Mouse (Mus musculus): ENCODE measurements around the gene Mfng. TPM values are rescaled to one million over a fixed set of nuclear protein-coding genes. Genes with fewer than 3 reads are reported as not detected.

Mfng gene
- polyA plus RNA-seq, 1 experiment: 97.5 TPM

- TF ChIP-seq CTCF (IDR thresholded peaks at IDR 0.05; ENCODE audit: borderline replicate concordance, control insufficient read depth, extremely low read depth, insufficient read depth, low read length, poor library complexity) (no peak), POLR2A (IDR thresholded peaks at IDR 0.05; ENCODE audit: control insufficient read depth, extremely low read depth, insufficient read depth, low read length, poor library complexity) (no peak)
- 92% methylated on average over 6 of the region's 6 CpGs for WGBS
- Histone ChIP-seq H3K27me3 (ENCODE audit: control insufficient read depth, insufficient read depth, low read length) (no peaks in the 10 kb centered on the region), H3K4me1 (replicated peaks; ENCODE audit: control insufficient read depth, insufficient read depth, low read length) (no peaks in the 10 kb centered on the region), H3K4me3 (ENCODE audit: control insufficient read depth, insufficient read depth, low read length) (no peak overlapping the region), H3K36me3 (ENCODE audit: control insufficient read depth, insufficient read depth, low read length) (no peaks in the 10 kb centered on the region), H3K27ac (ENCODE audit: control insufficient read depth, insufficient read depth, low read length) (no peak overlapping the region)
- no peak for DNase-seq
Measured at GRCm38 (mm10) chr15:78758132-78758531, 15.1 kb downstream of the Mfng start.

- H3K27me3 ChIP-seq (ENCODE audit: control insufficient read depth, insufficient read depth, low read length): no peaks in the 10 kb centered on the region
- H3K4me3 ChIP-seq (ENCODE audit: control insufficient read depth, insufficient read depth, low read length): no peak overlapping the region
- H3K36me3 ChIP-seq (ENCODE audit: control insufficient read depth, insufficient read depth, low read length): no peaks in the 10 kb centered on the region
- H3K4me1 ChIP-seq (replicated peaks; ENCODE audit: control insufficient read depth, insufficient read depth, low read length): no peaks in the 10 kb centered on the region
- H3K27ac ChIP-seq (ENCODE audit: control insufficient read depth, insufficient read depth, low read length): no peak overlapping the region
- no peak for DNase-seq
- 95% methylated on average over 12 of the region's 12 CpGs for WGBS
- TF ChIP-seq CTCF (IDR thresholded peaks at IDR 0.05; ENCODE audit: borderline replicate concordance, control insufficient read depth, extremely low read depth, insufficient read depth, low read length, poor library complexity) (no peak), POLR2A (IDR thresholded peaks at IDR 0.05; ENCODE audit: control insufficient read depth, extremely low read depth, insufficient read depth, low read length, poor library complexity) (no peak)
Measured at GRCm38 (mm10) chr15:78755966-78756725, 17.1 kb downstream of the Mfng start.

DNA sequence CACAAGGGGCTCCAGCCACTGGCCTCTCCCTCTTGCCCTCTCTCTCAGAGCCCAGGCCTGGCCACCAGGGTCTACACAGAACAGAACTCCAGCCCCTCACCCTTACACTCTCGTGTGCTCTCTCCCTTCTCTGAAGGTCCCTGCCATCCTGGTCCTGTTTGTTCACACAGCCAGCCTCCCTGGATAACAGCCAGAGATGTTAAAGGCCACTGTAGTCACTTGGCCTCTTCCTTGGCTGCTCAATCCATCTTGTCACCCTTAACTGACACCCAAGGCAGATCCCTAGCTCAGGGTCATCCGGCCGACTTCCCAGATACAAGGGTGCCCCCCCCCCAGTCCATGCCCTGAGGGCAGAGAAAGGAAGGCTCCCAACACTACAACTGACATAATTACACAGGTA lies 18.0 kb downstream of the Mfng start:
- no peak for DNase-seq
- Histone ChIP-seq H3K27me3 (ENCODE audit: control insufficient read depth, insufficient read depth, low read length) (no peaks in the 10 kb centered on the region), H3K27ac (ENCODE audit: control insufficient read depth, insufficient read depth, low read length) (no peak overlapping the region), H3K36me3 (ENCODE audit: control insufficient read depth, insufficient read depth, low read length) (no peaks in the 10 kb centered on the region), H3K4me1 (replicated peaks; ENCODE audit: control insufficient read depth, insufficient read depth, low read length) (peaks cover 8% of the 10 kb centered on the region), H3K4me3 (ENCODE audit: control insufficient read depth, insufficient read depth, low read length) (no peak overlapping the region)
- TF ChIP-seq CTCF (IDR thresholded peaks at IDR 0.05; ENCODE audit: borderline replicate concordance, control insufficient read depth, extremely low read depth, insufficient read depth, low read length, poor library complexity) (no peak), POLR2A (IDR thresholded peaks at IDR 0.05; ENCODE audit: control insufficient read depth, extremely low read depth, insufficient read depth, low read length, poor library complexity) (no peak)
- 76% methylated on average over 3 of the region's 3 CpGs for WGBS

DNA sequence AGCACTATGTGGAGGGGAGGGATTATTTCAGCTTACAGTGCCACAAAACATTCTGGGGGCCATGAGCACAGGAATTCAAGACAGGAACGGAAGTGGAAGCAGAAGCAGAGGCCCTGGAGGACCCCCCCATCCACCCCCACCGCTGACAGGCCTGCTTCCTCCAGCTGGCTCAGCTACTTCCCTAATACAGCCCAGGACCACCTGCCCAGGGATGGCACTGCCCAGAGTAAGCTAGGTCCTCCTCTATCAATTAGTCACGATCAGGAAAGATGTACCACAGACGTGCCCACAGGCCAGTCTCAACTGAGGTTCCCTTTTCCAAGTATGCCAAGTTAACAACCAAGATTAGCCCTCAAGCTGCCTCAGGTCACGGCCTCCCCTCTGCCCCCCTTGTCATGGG lies 19.1 kb downstream of the Mfng start:
- WGBS: 45% methylated on average over 5 of the region's 5 CpGs
- no peak for DNase-seq
- H3K4me1 ChIP-seq (replicated peaks; ENCODE audit: control insufficient read depth, insufficient read depth, low read length): peaks cover 8% of the 10 kb centered on the region
- no peaks in the 10 kb centered on the region for H3K36me3 ChIP-seq (ENCODE audit: control insufficient read depth, insufficient read depth, low read length)
- H3K4me3 ChIP-seq (ENCODE audit: control insufficient read depth, insufficient read depth, low read length): no peak overlapping the region
- no peaks in the 10 kb centered on the region for H3K27me3 ChIP-seq (ENCODE audit: control insufficient read depth, insufficient read depth, low read length)
- H3K27ac ChIP-seq (ENCODE audit: control insufficient read depth, insufficient read depth, low read length): no peak overlapping the region
- TF ChIP-seq CTCF (IDR thresholded peaks at IDR 0.05; ENCODE audit: borderline replicate concordance, control insufficient read depth, extremely low read depth, insufficient read depth, low read length, poor library complexity) (no peak), POLR2A (IDR thresholded peaks at IDR 0.05; ENCODE audit: control insufficient read depth, extremely low read depth, insufficient read depth, low read length, poor library complexity) (no peak)

GRCm38 (mm10) chr15:78752991-78753390 lies 20.3 kb downstream of the Mfng start:
- H3K4me3 ChIP-seq (ENCODE audit: control insufficient read depth, insufficient read depth, low read length): no peak overlapping the region
- TF ChIP-seq POLR2A (IDR thresholded peaks at IDR 0.05; ENCODE audit: control insufficient read depth, extremely low read depth, insufficient read depth, low read length, poor library complexity) (no peak), CTCF (IDR thresholded peaks at IDR 0.05; ENCODE audit: borderline replicate concordance, control insufficient read depth, extremely low read depth, insufficient read depth, low read length, poor library complexity) (no peak)
- peaks cover 8% of the 10 kb centered on the region for H3K4me1 ChIP-seq (replicated peaks; ENCODE audit: control insufficient read depth, insufficient read depth, low read length)
- no peaks in the 10 kb centered on the region for H3K36me3 ChIP-seq (ENCODE audit: control insufficient read depth, insufficient read depth, low read length)
- no peak for DNase-seq
- no peak overlapping the region for H3K27ac ChIP-seq (ENCODE audit: control insufficient read depth, insufficient read depth, low read length)
- H3K27me3 ChIP-seq (ENCODE audit: control insufficient read depth, insufficient read depth, low read length): no peaks in the 10 kb centered on the region

GRCm38 (mm10) chr15:78750608-78751350 lies 22.5 kb downstream of the Mfng start:
- H3K36me3 ChIP-seq (ENCODE audit: control insufficient read depth, insufficient read depth, low read length): no peaks in the 10 kb centered on the region
- TF ChIP-seq POLR2A (IDR thresholded peaks at IDR 0.05; ENCODE audit: control insufficient read depth, extremely low read depth, insufficient read depth, low read length, poor library complexity) (no peak), CTCF (IDR thresholded peaks at IDR 0.05; ENCODE audit: borderline replicate concordance, control insufficient read depth, extremely low read depth, insufficient read depth, low read length, poor library complexity) (no peak)
- WGBS: 89% methylated on average over 6 of the region's 6 CpGs

More at GRCm38 (mm10) chr15:78750608-78751350, 22.5 kb downstream of the Mfng start:
- H3K4me3 ChIP-seq (ENCODE audit: control insufficient read depth, insufficient read depth, low read length): no peak overlapping the region
- H3K4me1 ChIP-seq (replicated peaks; ENCODE audit: control insufficient read depth, insufficient read depth, low read length): peaks cover 8% of the 10 kb centered on the region
- H3K27me3 ChIP-seq (ENCODE audit: control insufficient read depth, insufficient read depth, low read length): no peaks in the 10 kb centered on the region
- DNase-seq: no peak
- no peak overlapping the region for H3K27ac ChIP-seq (ENCODE audit: control insufficient read depth, insufficient read depth, low read length)
